Mouse (Mus musculus): ENCODE measurements around the gene Gng8. TPM values are rescaled to one million over a fixed set of nuclear protein-coding genes. Genes with fewer than 3 reads are reported as not detected.

Gng8 gene
- polyA plus RNA-seq (2014; fragmentation: Illumina TruSeq; extraction: RNeasy Lipid Tissue Mini Kit (QIAGEN cat#74804); ENCODE audit: low read depth, low replicate concordance) = 3.7 TPM

GRCm38 (mm10) chr7:16891641-16892351 lies at the start of gene Gng8:
Gene Gng8, plus strand, starts transcription at chr7:16891786.

GRCm38 (mm10) chr7:16842645-16843063 lies 48.9 kb upstream of the Gng8 start, which contains the start of gene Prkd2:
Gene Prkd2, plus strand, starts transcription at chr7:16842902.

GRCm38 (mm10) chr7:16875310-16875325 lies 16.5 kb upstream of the Gng8 start, which contains the start of gene Dact3:
Gene Dact3, plus strand, starts transcription at chr7:16875317.

GRCm38 (mm10) chr7:16906281-16906680 lies 14.7 kb downstream of the Gng8 start, which contains the start of gene Ptgir:
Gene Ptgir, plus strand, starts transcription at chr7:16906490.

GRCm38 (mm10) chr7:16924037-16924834 lies 32.6 kb downstream of the Gng8 start, which contains the start of gene Calm3:
Gene Calm3, minus strand, starts transcription at chr7:16924114.

GRCm38 (mm10) chr7:16944061-16944807 lies 52.6 kb downstream of the Gng8 start, which contains the start of gene Pnmal2:
Gene Pnmal2, plus strand, starts transcription at chr7:16944682.

Other genes starting within 250 kb of the Gng8 start
- gene Ceacam15, start 216.1 kb upstream of the Gng8 start, polyA plus RNA-seq (2014; fragmentation: Illumina TruSeq; extraction: RNeasy Lipid Tissue Mini Kit (QIAGEN cat#74804); ENCODE audit: low read depth, low replicate concordance) = not detected
- gene Ceacam9, start 169.9 kb upstream of the Gng8 start, polyA plus RNA-seq (2014; fragmentation: Illumina TruSeq; extraction: RNeasy Lipid Tissue Mini Kit (QIAGEN cat#74804); ENCODE audit: low read depth, low replicate concordance) = not detected
- 101 TPM for gene Ap2s1, start 153.4 kb upstream of the Gng8 start, polyA plus RNA-seq (2014; fragmentation: Illumina TruSeq; extraction: RNeasy Lipid Tissue Mini Kit (QIAGEN cat#74804); ENCODE audit: low read depth, low replicate concordance)
- gene Slc1a5, start 110.4 kb upstream of the Gng8 start, polyA plus RNA-seq (2014; fragmentation: Illumina TruSeq; extraction: RNeasy Lipid Tissue Mini Kit (QIAGEN cat#74804); ENCODE audit: low read depth, low replicate concordance) = 27.6 TPM
- 57.6 TPM for gene Strn4, start 75.9 kb upstream of the Gng8 start, polyA plus RNA-seq (2014; fragmentation: Illumina TruSeq; extraction: RNeasy Lipid Tissue Mini Kit (QIAGEN cat#74804); ENCODE audit: low read depth, low replicate concordance)
- 41.3 TPM for gene Fkrp, start 75.1 kb upstream of the Gng8 start, polyA plus RNA-seq (2014; fragmentation: Illumina TruSeq; extraction: RNeasy Lipid Tissue Mini Kit (QIAGEN cat#74804); ENCODE audit: low read depth, low replicate concordance)
- gene Prkd2, start 48.9 kb upstream of the Gng8 start, polyA plus RNA-seq (2014; fragmentation: Illumina TruSeq; extraction: RNeasy Lipid Tissue Mini Kit (QIAGEN cat#74804); ENCODE audit: low read depth, low replicate concordance) = 16.4 TPM
- 9.5 TPM for gene Dact3, start 16.5 kb upstream of the Gng8 start, polyA plus RNA-seq (2014; fragmentation: Illumina TruSeq; extraction: RNeasy Lipid Tissue Mini Kit (QIAGEN cat#74804); ENCODE audit: low read depth, low replicate concordance)
- 3.4 TPM for gene Ptgir, start 14.7 kb downstream of the Gng8 start, polyA plus RNA-seq (2014; fragmentation: Illumina TruSeq; extraction: RNeasy Lipid Tissue Mini Kit (QIAGEN cat#74804); ENCODE audit: low read depth, low replicate concordance)
- gene Calm3, start 32.3 kb downstream of the Gng8 start, polyA plus RNA-seq (2014; fragmentation: Illumina TruSeq; extraction: RNeasy Lipid Tissue Mini Kit (QIAGEN cat#74804); ENCODE audit: low read depth, low replicate concordance) = 115 TPM
- gene Pnmal2, start 52.9 kb downstream of the Gng8 start, polyA plus RNA-seq (2014; fragmentation: Illumina TruSeq; extraction: RNeasy Lipid Tissue Mini Kit (QIAGEN cat#74804); ENCODE audit: low read depth, low replicate concordance) = 3.4 TPM
- gene Pnmal1, start 67.9 kb downstream of the Gng8 start, polyA plus RNA-seq (2014; fragmentation: Illumina TruSeq; extraction: RNeasy Lipid Tissue Mini Kit (QIAGEN cat#74804); ENCODE audit: low read depth, low replicate concordance) = 0.10 TPM
- not detected for gene Gm42372, start 91.3 kb downstream of the Gng8 start, polyA plus RNA-seq (2014; fragmentation: Illumina TruSeq; extraction: RNeasy Lipid Tissue Mini Kit (QIAGEN cat#74804); ENCODE audit: low read depth, low replicate concordance)
- gene Ccdc8, start 100.9 kb downstream of the Gng8 start, polyA plus RNA-seq (2014; fragmentation: Illumina TruSeq; extraction: RNeasy Lipid Tissue Mini Kit (QIAGEN cat#74804); ENCODE audit: low read depth, low replicate concordance) = 3.9 TPM
- 78.9 TPM for gene Ppp5c, start 136.1 kb downstream of the Gng8 start, polyA plus RNA-seq (2014; fragmentation: Illumina TruSeq; extraction: RNeasy Lipid Tissue Mini Kit (QIAGEN cat#74804); ENCODE audit: low read depth, low replicate concordance)
- 0.84 TPM for gene Hif3a, start 170.6 kb downstream of the Gng8 start, polyA plus RNA-seq (2014; fragmentation: Illumina TruSeq; extraction: RNeasy Lipid Tissue Mini Kit (QIAGEN cat#74804); ENCODE audit: low read depth, low replicate concordance)
- gene Psg16, start 182.3 kb downstream of the Gng8 start, polyA plus RNA-seq (2014; fragmentation: Illumina TruSeq; extraction: RNeasy Lipid Tissue Mini Kit (QIAGEN cat#74804); ENCODE audit: low read depth, low replicate concordance) = not detected

Measured in heart, adult 10 weeks (tissue).